Mouse (Mus musculus): ENCODE measurements at regions not wholly inside any gene's neighbourhood (a gene's known extent, or its start where the extent isn't known, plus 50 kb on each side); places are given as distances from the start of the nearest gene placed in this dataset.

- Histone ChIP-seq H3K4me3 (no peak overlapping the region), H3K36me3 (replicated peaks) (no peaks in the 10 kb centered on the region), H3K27me3 (ENCODE audit: poor library complexity, severe bottlenecking) (no peaks in the 10 kb centered on the region), H3K4me1 (no peaks in the 10 kb centered on the region), H3K27ac (no peak overlapping the region), H3K9me3 (no peaks in the 10 kb centered on the region)
- DNase-seq (ENCODE audit: extremely low spot score, low spot score), result no peak
- WGBS, result 89% methylated on average over 2 of the region's 2 CpGs
Observed at GRCm38 (mm10) chr12:94574981-94575380, 1117.0 kb upstream of the Flrt2 start.

GRCm38 (mm10) chr12:94580345-94580744, 1111.7 kb upstream of the Flrt2 start:
- Histone ChIP-seq H3K4me3 (no peak overlapping the region), H3K27me3 (ENCODE audit: poor library complexity, severe bottlenecking) (no peaks in the 10 kb centered on the region), H3K4me1 (no peaks in the 10 kb centered on the region), H3K27ac (no peak overlapping the region), H3K9me3 (no peaks in the 10 kb centered on the region), H3K36me3 (replicated peaks) (no peaks in the 10 kb centered on the region)
- 52% methylated on average over 4 of the region's 4 CpGs for WGBS
- DNase-seq (ENCODE audit: extremely low spot score, low spot score), result no peak

GRCm38 (mm10) chr12:94584309-94584708, 1107.7 kb upstream of the Flrt2 start:
- no peak for DNase-seq (ENCODE audit: extremely low spot score, low spot score)
- H3K9me3 ChIP-seq, result no peaks in the 10 kb centered on the region
- 71% methylated on average over 1 of the region's 1 CpGs for WGBS
- no peaks in the 10 kb centered on the region for H3K4me1 ChIP-seq
- H3K27ac ChIP-seq, result no peak overlapping the region
- H3K27me3 ChIP-seq (ENCODE audit: poor library complexity, severe bottlenecking), result no peaks in the 10 kb centered on the region
- H3K4me3 ChIP-seq, result no peak overlapping the region
- no peaks in the 10 kb centered on the region for H3K36me3 ChIP-seq (replicated peaks)

- H3K4me3 ChIP-seq, result no peak overlapping the region
- WGBS, result 83% methylated on average over 4 of the region's 4 CpGs
- H3K9me3 ChIP-seq, result no peaks in the 10 kb centered on the region
- H3K36me3 ChIP-seq (replicated peaks), result no peaks in the 10 kb centered on the region
- DNase-seq (ENCODE audit: extremely low spot score, low spot score), result no peak
- H3K4me1 ChIP-seq, result no peaks in the 10 kb centered on the region
- H3K27me3 ChIP-seq (ENCODE audit: poor library complexity, severe bottlenecking), result no peaks in the 10 kb centered on the region
- no peak overlapping the region for H3K27ac ChIP-seq
Observed at GRCm38 (mm10) chr12:94587031-94587430, 1105.0 kb upstream of the Flrt2 start.

GRCm38 (mm10) chr12:94588599-94588998, 1103.4 kb upstream of the Flrt2 start:
- no peak overlapping the region for H3K27ac ChIP-seq
- H3K36me3 ChIP-seq (replicated peaks), result no peaks in the 10 kb centered on the region
- H3K9me3 ChIP-seq, result no peaks in the 10 kb centered on the region
- no peak for DNase-seq (ENCODE audit: extremely low spot score, low spot score)
- 84% methylated on average over 4 of the region's 4 CpGs for WGBS
- no peak overlapping the region for H3K4me3 ChIP-seq
- no peaks in the 10 kb centered on the region for H3K27me3 ChIP-seq (ENCODE audit: poor library complexity, severe bottlenecking)
- H3K4me1 ChIP-seq, result no peaks in the 10 kb centered on the region

GRCm38 (mm10) chr12:94589033-94589432, 1103.0 kb upstream of the Flrt2 start:
- no peaks in the 10 kb centered on the region for H3K9me3 ChIP-seq
- H3K36me3 ChIP-seq (replicated peaks), result no peaks in the 10 kb centered on the region
- H3K27ac ChIP-seq, result no peak overlapping the region
- H3K4me3 ChIP-seq, result no peak overlapping the region
- WGBS, result 95% methylated on average over 4 of the region's 4 CpGs
- H3K27me3 ChIP-seq (ENCODE audit: poor library complexity, severe bottlenecking), result no peaks in the 10 kb centered on the region
- no peak for DNase-seq (ENCODE audit: extremely low spot score, low spot score)
- no peaks in the 10 kb centered on the region for H3K4me1 ChIP-seq

- no peaks in the 10 kb centered on the region for H3K36me3 ChIP-seq (replicated peaks)
- no peaks in the 10 kb centered on the region for H3K27me3 ChIP-seq (ENCODE audit: poor library complexity, severe bottlenecking)
- DNase-seq (ENCODE audit: extremely low spot score, low spot score), result no peak
- H3K4me3 ChIP-seq, result no peak overlapping the region
- H3K27ac ChIP-seq, result no peak overlapping the region
- H3K9me3 ChIP-seq, result no peaks in the 10 kb centered on the region
- no peaks in the 10 kb centered on the region for H3K4me1 ChIP-seq
- 85% methylated on average over 1 of the region's 1 CpGs for WGBS
Observed at GRCm38 (mm10) chr12:94605566-94605965, 1086.5 kb upstream of the Flrt2 start.

GRCm38 (mm10) chr12:94636555-94636954, 1055.5 kb upstream of the Flrt2 start:
- H3K4me1 ChIP-seq, result peaks cover 16% of the 10 kb centered on the region
- WGBS, result 62% methylated on average over 1 of the region's 1 CpGs
- H3K27ac ChIP-seq, result no peak overlapping the region
- no peak for DNase-seq (ENCODE audit: extremely low spot score, low spot score)
- no peak overlapping the region for H3K4me3 ChIP-seq
- H3K36me3 ChIP-seq (replicated peaks), result no peaks in the 10 kb centered on the region
- H3K27me3 ChIP-seq (ENCODE audit: poor library complexity, severe bottlenecking), result no peaks in the 10 kb centered on the region
- no peaks in the 10 kb centered on the region for H3K9me3 ChIP-seq

- Histone ChIP-seq H3K4me3 (no peak overlapping the region), H3K27me3 (ENCODE audit: poor library complexity, severe bottlenecking) (no peaks in the 10 kb centered on the region), H3K9me3 (no peaks in the 10 kb centered on the region), H3K36me3 (replicated peaks) (no peaks in the 10 kb centered on the region), H3K4me1 (peaks cover 16% of the 10 kb centered on the region), H3K27ac (no peak overlapping the region)
- 86% methylated on average over 4 of the region's 4 CpGs for WGBS
- DNase-seq (ENCODE audit: extremely low spot score, low spot score), result no peak
Observed at GRCm38 (mm10) chr12:94640153-94640552, 1051.9 kb upstream of the Flrt2 start.

GRCm38 (mm10) chr12:94645302-94645701, 1046.7 kb upstream of the Flrt2 start:
- DNase-seq (ENCODE audit: extremely low spot score, low spot score), result no peak
- Histone ChIP-seq H3K4me3 (no peak overlapping the region), H3K4me1 (no peaks in the 10 kb centered on the region), H3K9me3 (no peaks in the 10 kb centered on the region), H3K27me3 (ENCODE audit: poor library complexity, severe bottlenecking) (no peaks in the 10 kb centered on the region), H3K36me3 (replicated peaks) (no peaks in the 10 kb centered on the region), H3K27ac (no peak overlapping the region)
- WGBS, result 72% methylated on average over 2 of the region's 2 CpGs

- H3K27me3 ChIP-seq (ENCODE audit: poor library complexity, severe bottlenecking), result no peaks in the 10 kb centered on the region
- H3K27ac ChIP-seq, result no peak overlapping the region
- 91% methylated on average over 1 of the region's 1 CpGs for WGBS
- no peaks in the 10 kb centered on the region for H3K9me3 ChIP-seq
- H3K4me1 ChIP-seq, result peaks cover 4% of the 10 kb centered on the region
- H3K4me3 ChIP-seq, result no peak overlapping the region
- no peaks in the 10 kb centered on the region for H3K36me3 ChIP-seq (replicated peaks)
- no peak for DNase-seq (ENCODE audit: extremely low spot score, low spot score)
Observed at GRCm38 (mm10) chr12:94670035-94670434, 1022.0 kb upstream of the Flrt2 start.

- Histone ChIP-seq H3K27ac (0 out of 2 replicates have a peak overlapping the region, but pooled peaks have one; percentile 35), H3K4me1 (peaks cover 9% of the 10 kb centered on the region), H3K9me3 (no peaks in the 10 kb centered on the region), H3K4me3 (no peak overlapping the region), H3K36me3 (replicated peaks) (no peaks in the 10 kb centered on the region), H3K27me3 (ENCODE audit: poor library complexity, severe bottlenecking) (no peaks in the 10 kb centered on the region)
- WGBS, result 35% methylated on average over 2 of the region's 2 CpGs
- peak; percentile 16 for DNase-seq (ENCODE audit: extremely low spot score, low spot score)
Observed at GRCm38 (mm10) chr12:94674925-94675324, 1017.1 kb upstream of the Flrt2 start.

GRCm38 (mm10) chr12:94691341-94692029, 1000.5 kb upstream of the Flrt2 start:
- no peak for DNase-seq (ENCODE audit: extremely low spot score, low spot score)
- no peaks in the 10 kb centered on the region for H3K36me3 ChIP-seq (replicated peaks)
- no peak overlapping the region for H3K27ac ChIP-seq
- no peaks in the 10 kb centered on the region for H3K9me3 ChIP-seq
- 0 out of 2 replicates have a peak, but pooled peaks cover 7% of the 10 kb centered on the region for H3K4me1 ChIP-seq
- H3K4me3 ChIP-seq, result no peak overlapping the region
- 87% methylated on average over 2 of the region's 2 CpGs for WGBS
- H3K27me3 ChIP-seq (ENCODE audit: poor library complexity, severe bottlenecking), result no peaks in the 10 kb centered on the region

GRCm38 (mm10) chr12:94731391-94731790, 960.6 kb upstream of the Flrt2 start:
- no peaks in the 10 kb centered on the region for H3K27me3 ChIP-seq (ENCODE audit: poor library complexity, severe bottlenecking)
- no peak for DNase-seq (ENCODE audit: extremely low spot score, low spot score)
- no peak overlapping the region for H3K27ac ChIP-seq
- H3K9me3 ChIP-seq, result no peaks in the 10 kb centered on the region
- no peaks in the 10 kb centered on the region for H3K36me3 ChIP-seq (replicated peaks)
- H3K4me3 ChIP-seq, result no peak overlapping the region
- WGBS, result 92% methylated on average over 5 of the region's 5 CpGs
- peaks cover 12% of the 10 kb centered on the region for H3K4me1 ChIP-seq

Measured in forebrain, embryonic 10.5 days (tissue).